Mouse (Mus musculus): ENCODE measurements at regions not wholly inside any gene's neighbourhood (a gene's known extent, or its start where the extent isn't known, plus 50 kb on each side); places are given as distances from the start of the nearest gene placed in this dataset.

DNA sequence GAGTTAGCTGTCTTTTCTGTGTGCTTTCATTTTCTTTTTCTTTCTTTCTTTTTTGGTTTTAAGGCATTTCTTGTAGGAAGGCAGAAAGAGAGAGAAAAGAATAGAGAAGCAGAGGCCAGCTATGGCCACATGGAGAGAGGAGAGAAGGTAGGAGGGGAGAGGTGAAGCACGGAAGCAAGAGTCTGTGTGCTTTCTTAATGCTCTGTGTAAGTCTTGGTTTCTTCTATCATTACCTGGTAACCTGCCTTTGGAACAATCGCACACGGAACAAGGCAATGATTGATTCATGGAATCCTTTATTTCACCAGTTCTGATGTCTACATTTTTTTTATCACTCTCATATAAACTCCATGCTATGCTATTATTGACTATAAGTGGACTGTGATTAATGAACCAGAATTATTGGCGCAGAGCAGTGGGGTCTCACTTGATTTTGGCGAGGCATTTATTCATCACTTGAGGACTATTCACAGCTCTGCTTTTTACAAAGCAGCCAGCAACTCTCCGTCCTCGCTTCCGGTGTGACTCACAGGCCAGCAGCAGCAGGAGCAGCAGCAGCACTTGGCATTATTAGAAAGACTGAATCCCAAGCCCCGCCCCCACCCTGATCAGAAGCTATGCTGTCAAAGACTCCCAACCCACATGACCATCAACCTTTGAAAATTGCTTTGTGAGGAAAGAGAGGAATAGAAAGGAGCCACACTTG lies 97.6 kb downstream of the Plk2 start:
- H3K27ac ChIP-seq (replicated peaks), result no peak overlapping the region
- 45% methylated on average over 9 of the region's 9 CpGs for WGBS

DNA sequence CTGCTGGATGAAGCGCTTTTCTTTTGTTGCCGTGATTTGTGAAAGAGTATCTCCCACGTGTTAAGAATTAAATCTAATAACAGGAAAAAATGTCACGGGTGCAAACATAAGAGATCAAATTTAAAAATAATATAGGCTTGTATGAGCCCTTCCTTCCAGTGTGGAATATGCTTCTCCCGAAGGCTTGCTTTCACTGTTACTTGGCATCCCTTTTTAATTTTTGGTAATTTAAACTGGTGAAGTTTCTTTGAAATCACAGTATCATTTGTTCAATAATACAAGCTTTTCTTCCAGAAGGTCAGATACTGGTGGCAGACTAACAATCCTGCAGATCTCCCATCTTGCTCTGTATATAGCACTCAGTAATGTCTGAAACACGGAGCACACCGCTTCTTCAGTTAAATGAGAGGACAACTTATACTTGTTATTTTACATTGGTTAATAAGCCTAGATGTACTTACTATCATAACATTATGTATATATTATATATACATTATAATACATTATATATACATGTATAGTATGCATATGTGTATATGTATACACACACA lies 98.2 kb downstream of the Plk2 start:
- Histone ChIP-seq H3K4me2 (no peak overlapping the region), H3K9me3 (no peaks in the 10 kb centered on the region), H3K27ac (replicated peaks) (no peak overlapping the region), H3K9ac (no peak overlapping the region), H3K36me3 (no peaks in the 10 kb centered on the region), H3K4me1 (peaks cover 13% of the 10 kb centered on the region), H3K4me3 (no peak overlapping the region), H3K27me3 (replicated peaks) (no peaks in the 10 kb centered on the region)
- ATAC-seq (ENCODE audit: extremely low read depth, insufficient number of reproducible peaks, low FRiP score, low TSS enrichment), result no peak
- 85% methylated on average over 7 of the region's 7 CpGs for WGBS

More for the DNA sequence above, 97.6 kb downstream of the Plk2 start:
- no peak overlapping the region for H3K4me2 ChIP-seq
- no peak for ATAC-seq (ENCODE audit: extremely low read depth, insufficient number of reproducible peaks, low FRiP score, low TSS enrichment)
- no peaks in the 10 kb centered on the region for H3K36me3 ChIP-seq
- H3K27me3 ChIP-seq (replicated peaks), result no peaks in the 10 kb centered on the region
- H3K4me1 ChIP-seq, result peaks cover 13% of the 10 kb centered on the region
- H3K9ac ChIP-seq, result no peak overlapping the region
- no peak overlapping the region for H3K4me3 ChIP-seq
- H3K9me3 ChIP-seq, result no peaks in the 10 kb centered on the region

DNA sequence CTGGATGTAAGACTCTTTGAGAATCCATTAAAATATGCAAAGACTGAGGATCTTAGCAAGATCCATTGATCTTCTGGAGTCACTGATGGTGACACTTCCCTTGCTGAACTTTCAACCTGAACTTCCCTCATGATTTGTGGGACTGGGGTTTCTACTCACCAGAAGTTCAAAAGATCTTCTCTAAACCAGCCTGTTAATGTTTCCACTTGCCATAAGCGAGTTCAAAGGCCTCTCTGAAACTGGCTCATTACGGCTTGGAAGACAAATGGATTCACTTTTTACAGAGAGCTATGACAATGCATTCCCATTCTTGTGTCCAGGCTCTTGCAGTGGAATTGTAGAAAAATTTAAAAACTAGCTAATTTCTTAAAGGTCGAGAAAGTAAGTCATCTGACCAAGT lies 102.6 kb downstream of the Plk2 start:
- Histone ChIP-seq H3K27me3 (replicated peaks) (no peaks in the 10 kb centered on the region), H3K4me2 (no peak overlapping the region), H3K9ac (no peak overlapping the region), H3K27ac (replicated peaks) (no peak overlapping the region), H3K4me1 (peaks cover 9% of the 10 kb centered on the region), H3K9me3 (no peaks in the 10 kb centered on the region), H3K36me3 (no peaks in the 10 kb centered on the region), H3K4me3 (no peak overlapping the region)
- ATAC-seq (ENCODE audit: extremely low read depth, insufficient number of reproducible peaks, low FRiP score, low TSS enrichment), result no peak
- WGBS, result 72% methylated on average over 3 of the region's 3 CpGs

DNA sequence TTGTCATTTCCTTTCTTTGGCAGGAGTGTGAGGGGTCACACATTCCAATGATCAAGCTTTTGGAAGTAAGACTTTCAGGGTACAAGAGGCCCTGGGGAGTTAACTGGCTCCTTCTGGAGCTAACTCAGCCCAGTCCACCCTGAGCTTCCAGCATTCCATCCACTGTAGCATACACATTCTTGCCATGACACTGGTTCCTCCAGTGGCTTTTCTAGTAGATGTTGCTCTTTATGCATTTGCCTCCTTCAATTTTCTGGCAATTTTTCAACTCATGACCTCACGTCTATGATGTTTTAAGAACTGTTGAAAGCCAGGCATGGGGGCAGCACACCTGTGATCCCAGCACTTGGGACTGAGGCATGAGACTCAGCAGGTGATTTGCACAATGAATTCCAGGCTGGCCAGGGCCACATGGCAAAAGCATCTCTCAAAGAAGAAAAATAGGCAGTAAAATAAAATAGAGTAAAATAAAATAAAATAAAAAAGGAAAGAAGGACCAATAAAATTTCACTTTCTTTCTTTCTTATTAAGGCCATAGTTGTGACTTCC lies 113.0 kb downstream of the Plk2 start:
- H3K4me2 ChIP-seq, result no peak overlapping the region
- no peak overlapping the region for H3K4me3 ChIP-seq
- no peaks in the 10 kb centered on the region for H3K36me3 ChIP-seq
- no peak overlapping the region for H3K9ac ChIP-seq
- ATAC-seq (ENCODE audit: extremely low read depth, insufficient number of reproducible peaks, low FRiP score, low TSS enrichment), result no peak
- no peaks in the 10 kb centered on the region for H3K27me3 ChIP-seq (replicated peaks)
- WGBS, result 61% methylated on average over 1 of the region's 1 CpGs
- H3K4me1 ChIP-seq, result no peaks in the 10 kb centered on the region
- peaks cover 5% of the 10 kb centered on the region; the same call in 1 of the 2 replicates for H3K9me3 ChIP-seq
- no peak overlapping the region for H3K27ac ChIP-seq (replicated peaks)

DNA sequence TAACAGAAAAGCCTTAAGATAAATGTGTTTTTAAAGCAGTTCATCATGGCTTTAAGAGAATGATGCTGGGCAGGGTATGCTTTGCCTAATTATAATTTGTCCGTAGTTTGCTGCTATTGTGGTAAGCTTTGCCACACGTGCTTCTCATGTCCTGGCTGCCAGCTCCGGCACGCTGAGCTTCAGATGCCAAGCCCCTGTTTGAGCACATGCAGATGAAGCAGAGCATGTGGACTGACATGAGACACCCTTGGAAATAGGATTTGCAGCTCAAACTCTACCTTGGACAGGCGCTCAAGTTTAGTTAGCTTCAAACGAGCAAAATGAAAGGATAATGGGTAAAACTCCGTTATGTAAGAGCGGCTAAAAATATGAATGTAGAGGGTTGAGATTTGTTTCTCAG lies 123.1 kb downstream of the Plk2 start:
- H3K9me3 ChIP-seq, result no peaks in the 10 kb centered on the region
- ATAC-seq (ENCODE audit: extremely low read depth, insufficient number of reproducible peaks, low FRiP score, low TSS enrichment), result no peak
- no peaks in the 10 kb centered on the region for H3K36me3 ChIP-seq
- H3K27ac ChIP-seq (replicated peaks), result no peak overlapping the region
- no peaks in the 10 kb centered on the region for H3K27me3 ChIP-seq (replicated peaks)
- no peaks in the 10 kb centered on the region for H3K4me1 ChIP-seq
- H3K4me2 ChIP-seq, result no peak overlapping the region
- no peak overlapping the region for H3K9ac ChIP-seq
- no peak overlapping the region for H3K4me3 ChIP-seq
- 82% methylated on average over 8 of the region's 8 CpGs for WGBS

DNA sequence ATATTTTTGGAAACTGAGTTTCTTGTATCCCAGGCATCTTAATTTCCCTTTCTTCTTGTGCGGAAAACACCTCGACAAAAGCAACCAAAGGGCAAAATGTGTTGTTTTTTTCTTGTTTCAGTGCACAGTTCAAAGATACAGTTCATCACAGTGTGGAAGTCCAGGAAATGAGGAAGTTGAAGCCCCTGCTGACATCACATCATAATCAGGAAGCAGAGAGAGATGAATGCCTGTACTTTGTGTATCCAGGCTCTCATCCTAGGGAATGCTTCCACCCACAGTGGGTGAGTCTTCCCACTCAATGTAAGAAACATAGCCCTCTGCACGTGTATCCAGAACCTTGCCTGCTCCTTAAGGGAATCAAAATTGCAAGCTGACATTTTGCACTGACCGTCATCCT lies 128.1 kb downstream of the Plk2 start:
- no peak overlapping the region for H3K4me3 ChIP-seq
- no peak overlapping the region for H3K9ac ChIP-seq
- H3K27me3 ChIP-seq (replicated peaks), result no peaks in the 10 kb centered on the region
- ATAC-seq (ENCODE audit: extremely low read depth, insufficient number of reproducible peaks, low FRiP score, low TSS enrichment), result no peak
- H3K4me2 ChIP-seq, result no peak overlapping the region
- H3K9me3 ChIP-seq, result no peaks in the 10 kb centered on the region
- 82% methylated on average over 4 of the region's 4 CpGs for WGBS
- no peak overlapping the region for H3K27ac ChIP-seq (replicated peaks)
- peaks cover 3% of the 10 kb centered on the region; the same call in 1 of the 2 replicates for H3K4me1 ChIP-seq
- no peaks in the 10 kb centered on the region for H3K36me3 ChIP-seq

DNA sequence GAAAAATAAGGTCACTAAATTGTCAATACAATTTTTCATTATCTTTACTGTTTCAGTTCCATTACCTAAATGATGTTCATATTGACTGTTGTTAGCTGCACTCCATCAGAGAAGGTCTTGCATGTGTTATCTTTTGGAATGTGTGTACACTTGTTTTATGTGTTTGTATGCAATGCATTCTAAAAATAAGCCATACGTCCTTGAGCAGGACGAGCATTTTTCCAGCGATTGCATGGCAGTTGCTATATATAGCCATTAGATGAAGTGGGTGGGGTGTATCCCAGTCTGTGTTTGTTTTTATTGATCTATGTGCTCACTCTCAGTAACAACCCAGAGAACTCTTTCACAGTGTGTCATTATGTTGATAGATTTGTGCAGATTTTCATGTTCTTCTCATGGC lies 132.8 kb downstream of the Plk2 start:
- Histone ChIP-seq H3K9ac (no peak overlapping the region), H3K27me3 (replicated peaks) (no peaks in the 10 kb centered on the region), H3K4me1 (peaks cover 7% of the 10 kb centered on the region; the same call in 1 of the 2 replicates), H3K4me2 (no peak overlapping the region), H3K4me3 (no peak overlapping the region), H3K36me3 (no peaks in the 10 kb centered on the region), H3K27ac (replicated peaks) (peak overlapping the region; percentile 40; the same call in 1 of the 2 replicates), H3K9me3 (no peaks in the 10 kb centered on the region)
- ATAC-seq (ENCODE audit: extremely low read depth, insufficient number of reproducible peaks, low FRiP score, low TSS enrichment), result no peak
- 29% methylated on average over 3 of the region's 3 CpGs for WGBS

DNA sequence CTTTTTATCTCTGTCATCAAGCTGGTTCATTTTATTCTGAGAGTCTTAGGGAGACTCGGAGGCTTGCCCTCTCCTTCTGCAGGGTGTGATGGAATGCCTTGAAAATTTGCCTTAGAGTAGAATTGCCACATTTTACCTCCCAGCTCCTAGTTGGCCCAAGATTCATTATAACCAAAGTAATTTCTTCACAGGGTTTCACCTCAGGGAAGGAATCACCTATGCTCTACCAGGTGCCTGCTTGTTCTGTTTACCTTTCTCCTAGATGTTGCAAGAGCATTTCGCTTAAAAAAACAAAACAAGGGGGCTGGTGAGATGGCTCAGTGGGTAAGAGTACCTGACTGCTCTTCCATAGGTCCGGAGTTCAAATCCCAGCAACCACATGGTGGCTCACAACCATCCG lies 134.8 kb downstream of the Plk2 start:
- Histone ChIP-seq H3K4me1 (peaks cover 15% of the 10 kb centered on the region), H3K4me3 (no peak overlapping the region), H3K4me2 (no peak overlapping the region), H3K27ac (replicated peaks) (no peak overlapping the region), H3K9ac (no peak overlapping the region), H3K27me3 (replicated peaks) (no peaks in the 10 kb centered on the region), H3K36me3 (no peaks in the 10 kb centered on the region), H3K9me3 (no peaks in the 10 kb centered on the region)
- no peak for ATAC-seq (ENCODE audit: extremely low read depth, insufficient number of reproducible peaks, low FRiP score, low TSS enrichment)
- WGBS, result 87% methylated on average over 4 of the region's 4 CpGs

DNA sequence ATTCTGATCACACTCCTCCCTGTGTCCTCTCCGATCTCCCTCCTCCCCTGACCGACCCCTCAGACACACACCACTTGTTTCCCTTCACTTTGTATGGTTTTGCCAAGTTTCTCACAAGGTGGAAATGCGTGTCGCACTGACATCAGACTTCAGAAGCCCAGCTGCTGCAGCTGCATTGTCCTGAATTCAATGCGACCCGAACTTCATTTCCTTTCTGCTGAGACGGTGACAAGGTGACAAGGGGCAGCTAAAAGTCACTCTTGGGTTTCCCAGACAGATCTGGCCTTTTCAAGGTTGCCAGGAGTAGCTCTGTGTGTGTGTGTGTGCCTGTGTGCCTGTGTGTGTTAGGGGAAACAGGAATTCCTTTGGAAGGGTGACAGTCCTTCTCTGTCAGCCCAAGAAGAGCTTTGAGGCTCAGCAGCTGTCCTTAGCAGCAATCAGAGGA lies 139.5 kb downstream of the Plk2 start:
- Histone ChIP-seq H3K4me3 (no peak overlapping the region), H3K27me3 (replicated peaks) (no peaks in the 10 kb centered on the region), H3K9me3 (no peaks in the 10 kb centered on the region), H3K4me1 (peaks cover 46% of the 10 kb centered on the region), H3K36me3 (no peaks in the 10 kb centered on the region), H3K27ac (replicated peaks) (peak overlapping the region; percentile 73), H3K4me2 (no peak overlapping the region), H3K9ac (peak overlapping the region; percentile 58)
- ATAC-seq (ENCODE audit: extremely low read depth, insufficient number of reproducible peaks, low FRiP score, low TSS enrichment), result no peak
- WGBS, result 27% methylated on average over 7 of the region's 7 CpGs

DNA sequence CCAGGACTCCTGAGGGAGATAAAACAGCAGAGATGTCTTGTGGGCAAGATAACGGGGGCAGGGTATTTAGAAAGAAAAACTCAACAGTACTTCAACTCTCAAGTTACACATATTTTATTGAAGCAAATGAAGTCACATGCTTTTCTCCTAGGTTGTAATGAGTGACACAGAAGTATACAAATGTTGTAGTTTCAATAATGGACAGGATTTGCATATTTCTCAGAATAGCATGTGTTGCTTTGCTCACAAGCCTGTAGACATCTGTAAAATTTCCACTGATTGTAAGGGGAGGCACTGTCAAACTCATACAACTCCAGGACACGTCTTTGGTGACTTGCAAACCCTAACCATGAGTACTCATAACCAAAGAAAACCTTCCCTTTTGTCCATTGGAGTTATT lies 140.9 kb downstream of the Plk2 start:
- Histone ChIP-seq H3K4me3 (no peak overlapping the region), H3K9ac (no peak overlapping the region), H3K27ac (replicated peaks) (no peak overlapping the region), H3K9me3 (no peaks in the 10 kb centered on the region), H3K27me3 (replicated peaks) (no peaks in the 10 kb centered on the region), H3K4me2 (no peak overlapping the region), H3K36me3 (no peaks in the 10 kb centered on the region), H3K4me1 (peaks cover 48% of the 10 kb centered on the region)
- no peak for ATAC-seq (ENCODE audit: extremely low read depth, insufficient number of reproducible peaks, low FRiP score, low TSS enrichment)
- 54% methylated on average over 2 of the region's 2 CpGs for WGBS

DNA sequence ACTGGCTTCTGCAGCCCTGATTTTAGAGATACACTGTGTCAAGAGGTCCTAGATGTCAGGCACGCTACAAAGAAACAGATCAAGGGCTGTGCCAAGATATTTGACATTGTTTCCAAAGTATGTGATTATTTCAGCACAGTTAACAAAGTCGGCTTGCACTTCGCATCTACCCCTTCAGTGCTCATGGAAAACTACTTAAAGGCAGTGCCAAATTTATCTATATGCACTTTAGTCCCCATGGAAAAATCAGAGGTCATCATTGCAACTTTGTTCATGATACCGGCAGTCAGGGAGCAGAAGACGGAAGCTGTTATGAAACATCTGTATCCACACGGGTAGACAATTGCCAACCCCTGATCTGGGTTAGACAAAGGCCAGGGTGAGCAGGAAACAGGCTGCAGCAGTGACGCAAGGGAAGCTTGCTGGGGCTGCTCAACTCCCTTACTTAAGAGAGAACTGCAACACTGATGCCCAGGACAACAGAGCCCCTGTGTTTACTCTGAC lies 143.2 kb downstream of the Plk2 start:
- H3K27ac ChIP-seq (replicated peaks), result peak overlapping the region; percentile 79
- H3K4me2 ChIP-seq, result peak overlapping the region; percentile 8; the same call in 1 of the 2 replicates
- no peak overlapping the region for H3K9ac ChIP-seq
- H3K4me1 ChIP-seq, result peaks cover 56% of the 10 kb centered on the region
- no peaks in the 10 kb centered on the region for H3K27me3 ChIP-seq (replicated peaks)
- no peak overlapping the region for H3K4me3 ChIP-seq
- 8% methylated on average over 7 of the region's 7 CpGs for WGBS
- no peaks in the 10 kb centered on the region for H3K9me3 ChIP-seq
- ATAC-seq (ENCODE audit: extremely low read depth, insufficient number of reproducible peaks, low FRiP score, low TSS enrichment), result peak; percentile 70
- no peaks in the 10 kb centered on the region for H3K36me3 ChIP-seq

Data from heart, embryonic 13.5 days (tissue).